Mouse (Mus musculus) CD4-positive, CD25-positive, alpha-beta regulatory T cell, adult 2 months (primary cell): ENCODE measurements at regions not wholly inside any gene's neighbourhood (a gene's known extent, or its start where the extent isn't known, plus 50 kb on each side); places are given as distances from the start of the nearest gene placed in this dataset.
A peak's percentile ranks its signal among the peaks of the same experiment; 100 is the strongest.

Source experiments
- DNase-seq: peaks from one replicate; pipeline ENCODE4 v3.0.0-alpha.2; 2012; ENCODE audit warnings: low read depth, low spot score

GRCm38 (mm10) chr9:115481176-115481575 lies 171.0 kb upstream of the Stt3b start:
- DNase-seq, result peak; percentile 53

GRCm38 (mm10) chr9:115483024-115483423 lies 172.8 kb upstream of the Stt3b start:
- peak; percentile 28 for DNase-seq

- DNase-seq, result peak; percentile 63
Observed at GRCm38 (mm10) chr9:115483721-115484120, 173.5 kb upstream of the Stt3b start.

- DNase-seq, result no peak
Observed at GRCm38 (mm10) chr9:115484408-115484807, 174.2 kb upstream of the Stt3b start.

GRCm38 (mm10) chr9:115485219-115485618 lies 175.0 kb upstream of the Stt3b start:
- peak; percentile 31 for DNase-seq

- peak; percentile 32 for DNase-seq
Observed at GRCm38 (mm10) chr9:115487175-115487760, 177.0 kb upstream of the Stt3b start.

GRCm38 (mm10) chr9:115488913-115489809 lies 178.9 kb upstream of the Stt3b start:
- DNase-seq, result peak; percentile 46

- peak; percentile 41 for DNase-seq
Observed at GRCm38 (mm10) chr9:115492431-115493171, 182.4 kb upstream of the Stt3b start.

GRCm38 (mm10) chr9:115493765-115494164 lies 183.5 kb upstream of the Stt3b start:
- no peak for DNase-seq

GRCm38 (mm10) chr9:115499536-115499935 lies 189.3 kb upstream of the Stt3b start:
- peak; percentile 68 for DNase-seq

- DNase-seq, result no peak
Observed at GRCm38 (mm10) chr9:115504789-115505188, 194.6 kb upstream of the Stt3b start.

- no peak for DNase-seq
Observed at GRCm38 (mm10) chr9:115507131-115507689, 197.0 kb upstream of the Stt3b start.

GRCm38 (mm10) chr9:115512835-115513629 lies 202.8 kb upstream of the Stt3b start:
- DNase-seq, result peak; percentile 25

- no peak for DNase-seq
Observed at GRCm38 (mm10) chr9:115517903-115518302, 207.7 kb upstream of the Stt3b start.

- no peak for DNase-seq
Observed at GRCm38 (mm10) chr9:115524161-115524560, 213.9 kb upstream of the Stt3b start.

- no peak for DNase-seq
Observed at GRCm38 (mm10) chr9:115524591-115524990, 214.4 kb upstream of the Stt3b start.

GRCm38 (mm10) chr9:115526322-115526721 lies 216.1 kb upstream of the Stt3b start:
- peak; percentile 61 for DNase-seq

- DNase-seq, result no peak
Observed at GRCm38 (mm10) chr9:115526981-115527380, 216.8 kb upstream of the Stt3b start.

- DNase-seq, result no peak
Observed at GRCm38 (mm10) chr9:115534198-115534597, 224.0 kb upstream of the Stt3b start.

- DNase-seq, result no peak
Observed at GRCm38 (mm10) chr9:115543665-115544064, 233.4 kb upstream of the Stt3b start.

- DNase-seq, result no peak
Observed at GRCm38 (mm10) chr9:115545178-115545577, 235.0 kb upstream of the Stt3b start.
